Mouse (Mus musculus) right cerebral cortex, postnatal 4 days (tissue): ENCODE data around the gene Ghdc.
A peak's percentile ranks its signal among the peaks of the same experiment; 100 is the strongest.

ENCODE experiments used
- DNase-seq: peaks from one replicate; pipeline ENCODE4 v3.0.0-alpha.2; 2022

The Ghdc gene

DNA sequence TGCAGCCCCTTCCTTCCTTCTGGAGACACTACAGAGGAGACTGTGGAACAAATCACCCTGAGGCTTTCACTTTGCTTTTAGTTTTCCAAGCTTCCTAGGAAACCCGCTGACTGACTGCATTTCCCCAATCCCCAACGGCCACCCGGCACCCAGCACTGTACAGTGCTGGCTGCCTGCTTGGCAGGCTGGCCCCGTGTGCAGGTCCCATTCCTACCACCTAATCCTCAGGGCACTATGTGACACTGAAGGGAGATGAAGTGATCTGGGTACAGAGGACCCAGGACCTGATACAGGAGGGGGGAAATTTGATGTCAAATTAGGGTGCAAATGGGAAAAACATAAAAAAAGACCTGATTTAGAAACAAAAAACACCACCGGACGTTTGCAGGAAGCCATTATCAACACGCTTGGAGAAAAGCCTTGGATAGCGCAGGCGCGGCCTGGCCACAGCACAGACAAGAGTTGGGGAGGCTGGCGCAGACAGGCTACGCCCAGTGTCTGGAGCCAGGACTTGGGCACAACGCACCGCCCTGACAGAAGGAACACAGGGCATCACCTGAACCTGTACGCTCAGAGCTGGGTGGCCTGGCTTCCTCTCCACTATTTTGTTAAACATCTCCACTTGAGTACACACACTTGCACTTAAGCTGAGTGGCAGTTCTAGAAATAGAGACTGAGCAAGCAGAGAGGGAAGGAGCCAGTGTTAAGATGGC, 11.2 kb upstream of the Ghdc start:
- DNase-seq, result no peak

DNA sequence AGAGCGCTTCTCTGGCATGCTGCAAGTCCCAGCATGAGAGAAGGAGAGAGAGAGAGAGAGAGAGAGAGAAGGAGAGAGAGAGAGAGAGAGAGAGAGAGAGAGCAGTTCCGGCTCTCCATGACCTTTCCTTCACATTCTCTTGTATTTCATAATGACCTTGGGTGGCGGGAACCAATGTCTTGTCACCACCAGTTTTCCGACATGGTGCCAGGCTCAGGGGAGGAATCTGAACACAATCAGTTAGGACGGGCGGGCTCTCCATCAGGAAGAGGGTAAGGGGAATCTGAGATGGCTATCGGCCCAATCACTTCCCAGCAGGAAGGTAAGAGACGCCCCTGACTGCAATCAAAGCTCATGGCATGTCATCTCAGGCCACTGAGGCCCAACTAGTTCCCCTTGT, 9.5 kb upstream of the Ghdc start:
- DNase-seq, result no peak

GRCm38 (mm10) chr11:100778069-100778468, 7.3 kb upstream of the Ghdc start:
- DNase-seq, result no peak

DNA sequence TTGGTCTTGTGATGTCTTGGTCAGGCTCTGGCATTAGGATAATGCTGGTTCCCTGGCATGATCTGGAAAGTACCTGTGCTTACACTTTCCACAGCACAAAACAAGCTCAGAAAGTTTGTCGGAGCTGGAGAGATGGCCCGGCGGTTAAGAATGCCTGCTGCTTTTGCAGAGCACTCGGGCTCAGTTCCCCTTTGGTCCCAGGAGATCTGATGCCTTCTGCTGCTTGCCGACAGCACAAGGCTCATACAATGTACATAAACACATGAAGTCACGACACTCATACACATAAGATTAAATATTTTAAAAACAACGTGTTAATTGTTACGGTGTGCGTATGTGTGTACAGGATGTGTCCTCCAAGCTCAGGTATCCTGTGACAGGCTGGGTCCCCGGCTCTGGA, 5.2 kb upstream of the Ghdc start:
- no peak for DNase-seq

- DNase-seq, result no peak
These were observed 3.5 kb upstream of the Ghdc start for GRCm38 (mm10) chr11:100774261-100774660.

DNA sequence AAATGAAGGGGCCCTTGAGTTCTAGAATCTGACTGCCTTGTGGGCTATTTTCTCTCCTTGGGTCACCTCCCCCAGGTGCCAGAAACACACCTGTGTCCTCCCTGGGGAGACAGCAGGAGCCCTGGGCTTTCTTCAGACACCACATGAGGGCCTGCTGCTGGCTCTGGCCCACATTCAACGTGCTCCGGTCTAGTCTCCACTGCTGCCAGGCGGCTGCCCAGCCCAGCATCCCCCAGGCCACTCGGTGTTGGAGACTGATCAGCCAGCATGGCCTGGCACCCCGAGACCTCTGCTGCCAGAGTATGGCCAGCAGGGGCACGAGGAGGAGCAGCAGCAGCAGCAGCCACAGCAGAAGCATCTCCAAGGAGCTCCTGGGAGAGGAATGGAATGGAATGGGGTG, 777 bp downstream of the Ghdc start:
- no peak for DNase-seq

DNA sequence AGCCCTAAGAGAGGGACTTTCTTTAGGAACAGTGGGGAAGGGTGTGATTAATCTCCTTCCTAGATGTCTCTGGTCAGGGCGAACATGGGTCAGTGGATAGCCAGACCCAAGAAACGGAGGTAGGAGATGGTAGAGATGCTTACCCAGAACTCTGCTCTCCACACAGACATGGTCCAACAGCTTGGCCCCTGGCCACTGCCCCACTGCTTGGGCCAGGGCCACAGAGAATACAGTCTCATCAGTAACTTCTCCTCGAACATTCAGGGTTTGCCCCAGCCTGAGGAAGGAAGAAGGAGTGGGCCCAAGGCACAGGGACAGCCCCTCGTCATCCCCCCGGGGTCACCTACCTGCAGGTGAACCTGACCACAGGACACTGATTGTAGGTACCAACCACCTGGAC, 2.9 kb downstream of the Ghdc start:
- no peak for DNase-seq

GRCm38 (mm10) chr11:100766726-100767125, 4.0 kb downstream of the Ghdc start:
- no peak for DNase-seq

DNA sequence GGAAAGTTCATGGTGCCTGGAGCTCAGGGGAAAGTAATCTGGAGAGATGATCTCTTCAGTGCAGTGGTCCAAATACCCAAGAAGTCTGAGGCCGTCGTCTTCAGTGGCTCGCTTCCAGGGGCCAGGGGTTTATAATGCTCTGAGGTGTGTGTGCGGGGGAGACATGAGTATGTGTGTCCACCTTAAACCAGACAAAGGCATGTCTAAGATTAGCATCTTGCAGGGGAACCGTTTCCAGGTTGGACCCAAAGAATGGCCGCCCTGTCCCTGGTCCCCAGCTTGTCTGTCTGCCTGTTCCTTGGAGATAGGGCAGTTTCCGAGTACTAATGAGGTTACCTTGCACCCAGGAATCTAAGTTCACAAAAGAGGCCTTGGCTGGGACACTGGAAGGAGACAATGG, 7.9 kb downstream of the Ghdc start, which contains the start of gene Hcrt:
Gene Hcrt, minus strand, starts transcription at position 101 of the 400 bp plus-strand sequence.
- no peak for DNase-seq

DNA sequence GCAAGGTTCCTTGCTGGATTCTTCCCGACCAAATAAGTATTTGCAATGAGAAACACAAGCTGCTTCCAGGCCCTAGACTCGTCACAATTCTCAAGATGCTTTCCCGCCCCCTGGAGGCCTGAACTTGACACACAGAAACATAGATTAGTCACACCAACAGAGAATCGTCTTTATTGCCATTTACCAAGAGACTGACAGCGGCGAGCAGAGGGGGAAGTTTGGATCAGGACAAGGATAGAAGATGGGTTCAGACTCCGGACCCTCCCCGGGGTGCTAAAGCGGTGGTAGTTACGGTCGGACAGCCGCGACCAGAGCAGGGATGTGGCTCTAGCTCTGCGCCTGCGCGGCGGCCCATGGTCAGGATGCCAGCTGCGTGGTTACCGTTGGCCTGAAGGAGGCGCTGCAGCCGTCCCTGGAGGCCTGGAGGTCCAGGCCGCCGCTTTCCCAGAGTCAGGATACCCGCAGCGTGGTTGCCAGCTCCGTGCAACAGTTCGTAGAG, 9.2 kb downstream of the Ghdc start:
- peak; percentile 89 for DNase-seq

GRCm38 (mm10) chr11:100759611-100760233, 11.0 kb downstream of the Ghdc start, which contains the start of gene Kcnh4:
Kcnh4 (minus strand) TSS chr11:100759942.
- DNase-seq, result peak; percentile 77

DNA sequence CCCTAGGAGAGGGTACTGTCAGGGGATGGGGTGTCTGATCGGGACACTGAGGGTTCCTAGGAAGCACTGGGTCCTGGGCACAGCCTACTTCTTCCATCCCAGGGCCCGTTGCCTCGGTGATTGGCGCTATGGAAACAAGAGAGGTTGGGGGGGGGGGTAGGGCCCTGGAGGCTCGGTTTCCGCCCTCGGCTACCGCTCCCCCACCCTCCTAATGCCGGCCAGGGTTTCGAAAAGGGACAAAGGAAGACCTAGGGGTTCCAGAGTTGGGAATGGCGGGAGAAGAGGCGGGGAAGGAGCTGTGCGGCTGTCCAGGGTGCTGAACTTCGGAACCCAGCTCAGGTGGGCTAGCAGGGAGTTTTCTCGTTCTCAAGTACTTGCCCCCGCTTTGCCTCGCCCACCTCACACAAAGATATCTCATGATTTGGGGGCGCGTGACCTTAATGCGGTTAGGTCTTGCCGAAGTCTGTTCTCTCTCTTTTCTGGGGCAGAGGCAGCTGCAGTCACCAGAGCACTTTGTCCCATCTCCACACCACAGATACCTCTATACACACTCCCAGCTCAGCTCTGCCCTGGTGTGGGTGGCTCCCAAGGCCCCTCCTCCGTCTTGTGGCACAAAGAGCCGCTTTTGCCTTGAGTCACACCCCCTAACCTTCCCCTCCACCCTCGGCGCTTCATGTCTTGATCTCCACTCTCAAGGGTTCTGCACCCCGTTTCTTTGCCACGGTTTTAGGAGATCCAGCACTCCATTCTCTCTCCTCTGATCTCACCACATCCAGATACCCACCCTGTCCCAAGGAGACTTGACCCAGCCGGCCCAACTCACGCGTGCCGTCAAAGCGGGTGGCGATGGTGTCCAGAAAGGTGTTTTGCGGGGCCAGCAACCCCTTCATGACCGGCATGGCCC, 11.8 kb downstream of the Ghdc start:
- peak; percentile 48 for DNase-seq

- no peak for DNase-seq
These were observed 13.2 kb downstream of the Ghdc start for GRCm38 (mm10) chr11:100757566-100757965.

GRCm38 (mm10) chr11:100756476-100756875, 14.3 kb downstream of the Ghdc start:
- DNase-seq, result no peak

- DNase-seq, result no peak
These were observed 16.1 kb downstream of the Ghdc start for GRCm38 (mm10) chr11:100754693-100755057.

- no peak for DNase-seq
These were observed 16.6 kb downstream of the Ghdc start for GRCm38 (mm10) chr11:100754021-100754692.

DNA sequence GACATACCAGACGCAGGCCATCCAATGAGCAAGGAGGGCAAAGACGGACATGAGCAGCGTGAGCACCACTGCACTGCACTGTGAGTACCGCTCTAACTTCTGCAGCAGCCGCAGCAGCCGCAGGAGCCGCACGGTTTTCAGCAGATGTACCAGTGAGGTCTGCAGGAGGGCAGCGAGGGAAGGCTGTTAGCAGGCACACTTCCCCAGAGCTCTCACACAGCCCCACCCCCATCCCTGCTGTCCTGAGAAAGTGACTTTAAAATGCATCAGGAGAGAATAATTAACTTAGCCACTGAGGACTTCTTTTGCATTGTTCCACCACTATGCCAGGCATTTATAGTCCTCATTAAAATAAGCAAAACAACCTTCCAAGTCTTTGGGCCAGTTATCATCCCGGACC, 18.5 kb downstream of the Ghdc start:
- no peak for DNase-seq

DNA sequence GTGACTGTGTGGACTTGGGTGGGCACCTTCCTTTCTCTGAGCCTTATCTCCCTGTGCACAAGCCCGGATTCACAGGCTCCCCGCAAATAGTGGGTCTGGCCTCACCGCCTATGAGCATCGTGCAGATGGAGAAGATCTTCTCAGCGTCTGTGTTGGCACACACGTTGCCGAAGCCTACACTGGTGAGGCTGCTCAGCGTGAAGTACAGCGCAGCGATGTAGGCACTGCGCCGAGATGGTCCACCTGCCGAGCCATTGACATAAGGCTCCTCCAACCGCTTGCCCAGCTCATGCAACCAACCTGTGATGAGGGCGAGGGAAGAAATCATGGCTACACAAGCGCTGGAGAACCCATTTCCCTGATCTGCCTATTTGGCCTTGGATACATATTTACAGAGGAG, 20.6 kb downstream of the Ghdc start:
- no peak for DNase-seq

- DNase-seq, result no peak
These were observed 21.3 kb downstream of the Ghdc start for GRCm38 (mm10) chr11:100749469-100749868.

DNA sequence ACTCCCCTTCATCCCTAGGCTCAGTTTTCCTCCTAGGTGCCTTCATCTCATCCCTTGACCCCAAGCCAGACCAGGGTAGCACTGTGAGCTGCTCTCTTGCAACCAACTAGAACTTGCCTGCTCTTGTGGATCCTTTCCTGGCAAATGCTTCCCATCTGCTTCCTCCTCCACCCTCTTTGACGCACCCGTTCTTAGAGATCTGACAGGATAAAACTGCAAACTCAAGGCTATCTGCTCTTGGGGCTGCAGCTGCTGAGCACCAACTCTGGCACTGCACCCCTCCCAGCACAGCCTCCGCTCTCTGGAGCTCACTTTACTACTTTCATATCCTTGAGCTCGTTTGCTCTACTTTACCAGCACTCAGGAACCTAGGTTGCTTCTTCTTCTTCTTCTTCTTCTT, 22.1 kb downstream of the Ghdc start:
- DNase-seq, result no peak

DNA sequence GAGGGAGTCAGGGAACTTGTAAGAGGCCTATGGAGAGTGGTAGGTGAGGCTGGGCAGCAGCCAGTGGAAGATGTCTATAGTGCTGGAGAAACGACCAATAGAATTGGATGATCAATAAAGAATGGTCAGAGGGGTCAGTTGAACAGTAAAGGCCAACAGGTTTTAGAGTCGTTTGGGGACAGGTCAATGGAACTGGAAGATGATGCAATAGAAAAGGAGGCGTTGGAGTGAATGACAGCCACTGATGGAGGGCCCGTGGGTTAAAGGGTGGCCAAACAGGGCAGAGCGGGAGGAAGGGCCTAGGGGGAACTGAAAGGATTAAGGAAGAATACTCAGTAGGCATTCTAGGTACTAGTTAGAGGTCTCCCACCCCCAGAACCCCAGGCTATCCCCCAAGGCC, 23.6 kb downstream of the Ghdc start:
- no peak for DNase-seq

- no peak for DNase-seq
These were observed 24.2 kb downstream of the Ghdc start for GRCm38 (mm10) chr11:100746546-100746945.

GRCm38 (mm10) chr11:100745085-100745484, 25.7 kb downstream of the Ghdc start:
- DNase-seq, result peak; percentile 49
